Mouse (Mus musculus): ENCODE measurements around the gene BC037034. TPM values are rescaled to one million over a fixed set of nuclear protein-coding genes. Genes with fewer than 3 reads are reported as not detected.
A peak's percentile ranks its signal among the peaks of the same experiment; 100 is the strongest.

BC037034 gene
- polyA plus RNA-seq (2014; fragmentation: Nextera tagmentation; extraction: Ambion mirVana): 9.3 and 11.8 TPM in 2 replicates

GRCm38 (mm10) chr5:138263260-138264206 lies at the start of gene BC037034:
Gene BC037034 (minus strand): TSS chr5:138264033.
- Histone ChIP-seq H3K27ac (ENCODE audit: low read depth, low read length) (no peak within 1 kb of the TSS), H3K4me1 (replicated peaks; ENCODE audit: control insufficient read depth, insufficient read depth, low read length) (peaks cover 5% of the 10 kb centered on the region; the same call in 1 of the 2 replicates), H3K9ac (ENCODE audit: low read length) (peak within 1 kb of the TSS; percentile 90), H3K4me2 (ENCODE audit: low read depth, low read length, severe bottlenecking) (peak within 1 kb of the TSS; percentile 67), H3K27me3 (ENCODE audit: control insufficient read depth, insufficient read depth, low read length) (no peaks in the 10 kb centered on the region), H3K4me3 (ENCODE audit: low read depth, low read length) (peak within 1 kb of the TSS; percentile 94), H3K9me3 (ENCODE audit: control insufficient read depth, low read length) (no peaks in the 10 kb centered on the region), H3K36me3 (ENCODE audit: control insufficient read depth, insufficient read depth, low read length) (peaks cover 4% of the 10 kb centered on the region; the same call in 1 of the 2 replicates)
- ATAC-seq (replicated peaks; ENCODE audit: low FRiP score): peak; percentile 92
- WGBS: under 1% methylated on average over 68 of the region's 71 CpGs
- DNase-seq (ENCODE audit: low spot score): peak; percentile 90

DNA sequence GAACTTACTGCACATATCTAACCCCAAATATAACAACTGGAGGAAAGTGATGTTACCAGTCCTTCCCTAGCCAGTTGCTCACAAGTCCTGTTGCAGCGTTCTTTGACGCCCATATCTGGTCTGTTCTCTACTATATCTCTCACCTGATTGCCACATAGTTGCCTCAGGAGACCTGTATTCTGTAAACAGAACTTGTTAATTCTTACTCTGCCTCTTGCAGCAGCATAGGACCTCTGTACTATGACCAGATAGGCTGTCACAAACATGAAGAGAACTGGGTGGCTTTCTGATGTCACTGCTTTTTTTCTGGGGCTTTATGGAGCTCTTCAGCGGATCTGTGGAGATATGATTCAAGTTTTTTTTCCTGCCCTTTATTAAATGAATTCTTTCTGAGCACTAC lies 49.0 kb upstream of the BC037034 start:
- 84% methylated on average over 3 of the region's 3 CpGs for WGBS
- H3K4me3 ChIP-seq (ENCODE audit: low read depth, low read length): no peak overlapping the region
- H3K4me1 ChIP-seq (replicated peaks; ENCODE audit: control insufficient read depth, insufficient read depth, low read length): no peaks in the 10 kb centered on the region
- no peaks in the 10 kb centered on the region for H3K36me3 ChIP-seq (ENCODE audit: control insufficient read depth, insufficient read depth, low read length)
- H3K27ac ChIP-seq (ENCODE audit: low read depth, low read length): no peak overlapping the region
- no peaks in the 10 kb centered on the region for H3K9me3 ChIP-seq (ENCODE audit: control insufficient read depth, low read length)
- DNase-seq (ENCODE audit: low spot score) (no peak), ATAC-seq (replicated peaks; ENCODE audit: low FRiP score) (no peak)
- H3K9ac ChIP-seq (ENCODE audit: low read length): no peak overlapping the region
- no peaks in the 10 kb centered on the region for H3K27me3 ChIP-seq (ENCODE audit: control insufficient read depth, insufficient read depth, low read length)
- H3K4me2 ChIP-seq (ENCODE audit: low read depth, low read length, severe bottlenecking): no peak overlapping the region

DNA sequence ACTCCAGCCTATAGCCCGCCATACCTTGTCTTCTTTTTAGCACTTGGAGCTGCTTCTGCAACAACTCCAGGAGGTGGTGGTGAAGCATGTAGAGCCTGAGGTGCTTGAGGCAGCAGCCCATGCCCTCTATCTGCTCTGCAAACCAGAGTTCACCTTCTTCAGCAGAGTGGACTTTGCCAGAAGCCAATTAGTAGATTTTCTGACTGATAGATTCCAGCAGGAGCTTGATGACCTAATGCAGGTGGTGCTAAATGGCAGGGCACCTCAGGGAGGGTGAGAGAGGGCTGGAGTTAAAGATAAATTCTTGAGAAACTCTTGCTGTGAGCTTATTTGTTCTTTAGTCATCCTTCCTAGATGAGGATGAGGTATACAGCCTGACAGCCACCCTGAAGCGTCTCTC lies 35.8 kb upstream of the BC037034 start:
- ATAC-seq (replicated peaks; ENCODE audit: low FRiP score) (no peak), DNase-seq (ENCODE audit: low spot score) (no peak)
- H3K27ac ChIP-seq (ENCODE audit: low read depth, low read length): no peak overlapping the region
- no peaks in the 10 kb centered on the region for H3K9me3 ChIP-seq (ENCODE audit: control insufficient read depth, low read length)
- H3K36me3 ChIP-seq (ENCODE audit: control insufficient read depth, insufficient read depth, low read length): no peaks in the 10 kb centered on the region
- no peaks in the 10 kb centered on the region for H3K27me3 ChIP-seq (ENCODE audit: control insufficient read depth, insufficient read depth, low read length)
- H3K4me3 ChIP-seq (ENCODE audit: low read depth, low read length): no peak overlapping the region
- H3K9ac ChIP-seq (ENCODE audit: low read length): no peak overlapping the region
- no peaks in the 10 kb centered on the region for H3K4me1 ChIP-seq (replicated peaks; ENCODE audit: control insufficient read depth, insufficient read depth, low read length)
- H3K4me2 ChIP-seq (ENCODE audit: low read depth, low read length, severe bottlenecking): no peak overlapping the region
- 86% methylated on average over 2 of the region's 2 CpGs for WGBS

DNA sequence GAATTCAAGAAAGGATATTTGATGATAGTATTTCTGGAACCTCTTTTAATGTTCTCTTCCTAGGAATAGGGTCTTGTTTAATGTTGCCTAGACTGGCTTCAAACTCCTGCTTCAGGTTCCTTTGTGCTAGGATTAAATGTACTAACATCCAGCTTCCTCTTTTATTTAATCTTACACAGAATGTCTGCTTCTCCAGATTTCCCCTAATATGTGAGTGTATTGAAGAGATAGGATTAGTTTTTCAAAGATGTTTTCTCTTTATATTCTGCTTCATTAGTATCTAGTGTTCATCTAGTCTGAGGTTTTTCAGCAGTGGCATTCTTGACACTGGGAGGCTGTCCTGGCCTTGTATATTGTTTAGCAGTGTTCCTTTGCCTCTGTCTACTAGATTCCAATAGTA lies 30.3 kb upstream of the BC037034 start:
- Histone ChIP-seq H3K4me2 (ENCODE audit: low read depth, low read length, severe bottlenecking) (no peak overlapping the region), H3K9me3 (ENCODE audit: control insufficient read depth, low read length) (no peaks in the 10 kb centered on the region), H3K36me3 (ENCODE audit: control insufficient read depth, insufficient read depth, low read length) (no peaks in the 10 kb centered on the region), H3K4me3 (ENCODE audit: low read depth, low read length) (no peak overlapping the region), H3K27me3 (ENCODE audit: control insufficient read depth, insufficient read depth, low read length) (no peaks in the 10 kb centered on the region), H3K9ac (ENCODE audit: low read length) (no peak overlapping the region), H3K27ac (ENCODE audit: low read depth, low read length) (no peak overlapping the region), H3K4me1 (replicated peaks; ENCODE audit: control insufficient read depth, insufficient read depth, low read length) (no peaks in the 10 kb centered on the region)
- DNase-seq (ENCODE audit: low spot score): no peak
- ATAC-seq (replicated peaks; ENCODE audit: low FRiP score): no peak

DNA sequence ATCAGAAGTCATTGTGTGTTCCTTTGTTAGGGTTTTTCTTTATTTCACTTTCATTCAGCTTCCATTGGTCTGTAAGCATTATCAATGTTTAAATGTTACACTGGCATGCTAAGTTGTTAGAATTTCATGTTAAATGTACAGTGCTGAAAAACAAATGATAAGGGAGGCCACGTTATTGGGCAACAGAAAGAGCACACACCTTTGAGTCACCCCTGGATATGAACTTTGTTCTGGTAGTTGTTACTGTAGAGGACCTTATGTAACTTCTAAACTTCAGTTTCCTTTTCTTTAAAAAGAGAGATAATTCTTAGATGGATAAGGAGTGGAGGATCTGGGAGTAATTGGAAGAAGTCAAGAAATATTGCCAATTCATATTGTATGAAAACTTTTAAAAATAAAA lies 27.8 kb upstream of the BC037034 start:
- 78% methylated on average over 1 of the region's 1 CpGs for WGBS
- H3K27ac ChIP-seq (ENCODE audit: low read depth, low read length): no peak overlapping the region
- H3K9ac ChIP-seq (ENCODE audit: low read length): no peak overlapping the region
- ATAC-seq (replicated peaks; ENCODE audit: low FRiP score) (no peak), DNase-seq (ENCODE audit: low spot score) (no peak)
- H3K4me2 ChIP-seq (ENCODE audit: low read depth, low read length, severe bottlenecking): no peak overlapping the region
- H3K4me3 ChIP-seq (ENCODE audit: low read depth, low read length): no peak overlapping the region
- no peaks in the 10 kb centered on the region for H3K4me1 ChIP-seq (replicated peaks; ENCODE audit: control insufficient read depth, insufficient read depth, low read length)
- H3K9me3 ChIP-seq (ENCODE audit: control insufficient read depth, low read length): no peaks in the 10 kb centered on the region
- H3K36me3 ChIP-seq (ENCODE audit: control insufficient read depth, insufficient read depth, low read length): no peaks in the 10 kb centered on the region
- H3K27me3 ChIP-seq (ENCODE audit: control insufficient read depth, insufficient read depth, low read length): no peaks in the 10 kb centered on the region

- WGBS: 77% methylated on average over 3 of the region's 3 CpGs
- no peak for ATAC-seq (replicated peaks; ENCODE audit: low FRiP score)
- H3K4me2 ChIP-seq (ENCODE audit: low read depth, low read length, severe bottlenecking): no peak overlapping the region
- H3K4me3 ChIP-seq (ENCODE audit: low read depth, low read length): no peak overlapping the region
- H3K4me1 ChIP-seq (replicated peaks; ENCODE audit: control insufficient read depth, insufficient read depth, low read length): no peaks in the 10 kb centered on the region
- H3K36me3 ChIP-seq (ENCODE audit: control insufficient read depth, insufficient read depth, low read length): no peaks in the 10 kb centered on the region
- no peak overlapping the region for H3K27ac ChIP-seq (ENCODE audit: low read depth, low read length)
- DNase-seq (ENCODE audit: low spot score): no peak
- H3K9me3 ChIP-seq (ENCODE audit: control insufficient read depth, low read length): no peaks in the 10 kb centered on the region
- H3K9ac ChIP-seq (ENCODE audit: low read length): no peak overlapping the region
- no peaks in the 10 kb centered on the region for H3K27me3 ChIP-seq (ENCODE audit: control insufficient read depth, insufficient read depth, low read length)
Measured at GRCm38 (mm10) chr5:138287861-138288260, 24.0 kb upstream of the BC037034 start.

DNA sequence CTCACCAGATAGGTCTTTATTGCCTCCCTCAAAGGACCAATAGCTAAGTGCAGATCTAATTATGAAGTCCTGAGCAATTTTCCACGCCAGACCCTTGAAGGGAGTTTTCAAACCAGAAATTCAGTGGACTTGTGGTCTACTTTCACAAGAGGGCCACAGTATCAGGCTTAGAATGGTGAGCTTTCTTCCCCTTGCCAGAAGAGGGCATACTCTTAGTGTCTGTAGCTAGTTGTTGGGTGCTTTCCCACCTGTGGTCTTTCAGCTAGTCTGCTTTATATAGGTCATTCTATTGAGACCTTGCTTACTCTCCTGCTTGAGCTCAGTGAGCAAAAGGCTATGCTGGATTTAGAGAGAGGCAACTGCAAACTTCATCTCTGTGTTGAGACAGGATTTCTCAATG lies 19.7 kb upstream of the BC037034 start:
- no peak overlapping the region for H3K9ac ChIP-seq (ENCODE audit: low read length)
- no peak overlapping the region for H3K4me2 ChIP-seq (ENCODE audit: low read depth, low read length, severe bottlenecking)
- no peak overlapping the region for H3K4me3 ChIP-seq (ENCODE audit: low read depth, low read length)
- no peak overlapping the region for H3K27ac ChIP-seq (ENCODE audit: low read depth, low read length)
- DNase-seq (ENCODE audit: low spot score): no peak
- H3K4me1 ChIP-seq (replicated peaks; ENCODE audit: control insufficient read depth, insufficient read depth, low read length): no peaks in the 10 kb centered on the region; the same call in 1 of the 2 replicates
- H3K36me3 ChIP-seq (ENCODE audit: control insufficient read depth, insufficient read depth, low read length): no peaks in the 10 kb centered on the region
- H3K27me3 ChIP-seq (ENCODE audit: control insufficient read depth, insufficient read depth, low read length): peaks cover 2% of the 10 kb centered on the region; the same call in 1 of the 2 replicates
- no peak for ATAC-seq (replicated peaks; ENCODE audit: low FRiP score)
- WGBS: 59% methylated on average over 1 of the region's 1 CpGs
- peaks cover 4% of the 10 kb centered on the region; the same call in 1 of the 2 replicates for H3K9me3 ChIP-seq (ENCODE audit: control insufficient read depth, low read length)

DNA sequence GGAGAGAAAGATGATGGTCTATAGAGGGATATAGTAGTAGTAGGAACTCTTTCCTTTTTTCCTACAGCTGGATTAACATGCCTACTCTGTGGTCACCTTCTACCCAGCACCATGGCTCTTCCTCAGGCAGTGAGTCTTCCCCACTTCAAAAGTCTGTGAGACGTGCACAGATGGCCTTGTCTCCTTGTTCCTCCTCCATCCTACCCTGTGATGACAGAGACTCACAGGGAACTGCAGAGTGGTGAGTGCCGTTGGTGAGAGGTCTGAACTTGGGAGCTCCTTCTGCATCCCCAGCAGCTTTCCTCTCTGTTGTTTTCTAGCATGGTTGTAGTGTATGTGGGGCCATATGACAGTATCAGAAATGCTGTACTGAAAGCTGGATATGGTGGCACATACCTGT lies 18.0 kb upstream of the BC037034 start:
- no peak overlapping the region for H3K4me3 ChIP-seq (ENCODE audit: low read depth, low read length)
- no peak overlapping the region for H3K4me2 ChIP-seq (ENCODE audit: low read depth, low read length, severe bottlenecking)
- no peak overlapping the region for H3K9ac ChIP-seq (ENCODE audit: low read length)
- 83% methylated on average over 2 of the region's 2 CpGs for WGBS
- ATAC-seq (replicated peaks; ENCODE audit: low FRiP score): no peak
- no peak for DNase-seq (ENCODE audit: low spot score)
- peaks cover 2% of the 10 kb centered on the region; the same call in 1 of the 2 replicates for H3K4me1 ChIP-seq (replicated peaks; ENCODE audit: control insufficient read depth, insufficient read depth, low read length)
- H3K27ac ChIP-seq (ENCODE audit: low read depth, low read length): no peak overlapping the region
- H3K9me3 ChIP-seq (ENCODE audit: control insufficient read depth, low read length): peaks cover 4% of the 10 kb centered on the region; the same call in 1 of the 2 replicates
- peaks cover 2% of the 10 kb centered on the region; the same call in 1 of the 2 replicates for H3K27me3 ChIP-seq (ENCODE audit: control insufficient read depth, insufficient read depth, low read length)
- H3K36me3 ChIP-seq (ENCODE audit: control insufficient read depth, insufficient read depth, low read length): no peaks in the 10 kb centered on the region; the same call in 1 of the 2 replicates
